Mouse (Mus musculus): Measurements from ENCODE around the gene Tspan4. TPM values are rescaled to one million over a fixed set of nuclear protein-coding genes. Genes with fewer than 3 reads are reported as not detected.
"Not testable (repeated sequence)": the region's sequence is repeated elsewhere in the genome, so short reads cannot be mapped to it uniquely, and the experiment has no call there.

The Tspan4 gene
- total RNA-seq, 2 experiments from 2014 or later: 89.1 to 94.4 TPM

- no peak for DNase-seq
These were observed 36.7 kb upstream of the Tspan4 start for GRCm38 (mm10) chr7:141438201-141438968.

DNA sequence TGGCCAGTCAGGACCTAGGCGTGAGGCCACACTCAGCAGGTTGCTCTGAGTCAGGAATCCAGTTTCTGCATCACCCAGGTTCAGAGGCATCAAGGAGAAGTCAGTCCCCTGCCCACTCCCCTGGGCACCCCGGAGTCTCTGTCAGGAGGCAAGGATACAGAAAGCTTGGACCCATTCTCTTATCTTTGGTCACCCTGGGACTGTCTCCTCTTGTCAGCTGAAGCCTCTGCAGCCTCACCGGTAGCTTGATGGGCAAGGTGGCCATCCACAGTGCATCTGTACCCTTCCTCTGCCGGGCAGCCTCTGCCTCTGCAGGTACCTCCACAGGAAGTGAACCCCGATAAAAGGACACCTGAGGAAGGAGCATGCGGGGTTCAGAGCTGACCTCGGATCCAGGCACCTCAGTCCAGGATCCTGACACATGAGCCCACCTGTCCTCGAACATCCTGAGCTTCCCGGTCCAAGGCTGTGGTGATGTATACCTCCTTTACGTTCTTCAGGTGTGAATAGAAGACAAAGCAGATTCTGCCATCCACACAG, 35.8 kb upstream of the Tspan4 start:
- DNase-seq: no peak

GRCm38 (mm10) chr7:141439811-141440210, 35.2 kb upstream of the Tspan4 start:
- no peak for DNase-seq

DNA sequence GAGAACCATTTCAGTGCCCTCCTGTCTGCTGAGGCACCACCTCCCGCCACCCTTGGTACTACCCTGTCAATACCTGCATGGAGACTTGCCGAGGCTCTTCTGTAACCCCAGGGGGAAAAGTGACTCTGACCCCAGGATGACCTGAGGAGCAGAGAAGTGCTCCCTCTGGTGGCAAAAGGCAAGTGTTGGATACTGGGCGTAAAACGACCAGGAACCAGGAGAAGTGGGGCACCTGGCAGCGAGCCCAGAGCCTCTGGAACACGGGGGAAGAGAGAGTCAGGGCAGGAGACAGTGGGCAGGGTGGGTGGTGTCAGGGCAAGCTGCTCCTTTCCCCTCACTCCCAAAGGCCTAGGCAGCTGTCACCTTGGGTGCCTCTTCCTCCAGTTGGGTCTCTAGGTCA, 34.4 kb upstream of the Tspan4 start:
- DNase-seq: peak; percentile 74 to 83

- DNase-seq: no peak
These were observed 33.6 kb upstream of the Tspan4 start for GRCm38 (mm10) chr7:141441460-141441859.

- no peak for DNase-seq
These were observed 32.8 kb upstream of the Tspan4 start for GRCm38 (mm10) chr7:141442199-141442598.

GRCm38 (mm10) chr7:141443081-141443821, 31.8 kb upstream of the Tspan4 start:
- no peak for DNase-seq

DNA sequence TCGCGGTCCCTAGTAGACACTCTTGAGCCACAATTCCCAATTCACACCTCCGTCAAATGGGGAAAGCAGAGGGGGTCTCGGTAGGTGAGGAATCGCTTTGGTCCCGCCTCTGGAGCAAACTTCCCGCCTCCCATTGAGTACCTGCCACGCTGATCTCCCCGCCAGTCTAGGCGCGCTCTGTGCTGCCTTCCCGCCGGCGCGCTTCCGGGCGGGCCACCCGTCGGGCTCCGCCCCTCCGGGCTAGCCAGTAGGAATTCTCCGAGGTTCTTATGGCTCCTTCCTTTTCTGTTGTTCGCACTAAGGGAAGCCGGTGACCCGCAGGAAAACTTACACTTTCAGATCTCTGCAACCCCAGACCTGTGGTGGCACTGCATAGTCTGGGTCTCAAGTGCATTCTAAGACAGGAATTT, 31.2 kb upstream of the Tspan4 start, which contains the start of gene Pidd1:
TSS of gene Pidd1 (minus strand) at position 198 of the 410 bp plus-strand sequence.
- DNase-seq: peak; percentile 85 to 90

DNA sequence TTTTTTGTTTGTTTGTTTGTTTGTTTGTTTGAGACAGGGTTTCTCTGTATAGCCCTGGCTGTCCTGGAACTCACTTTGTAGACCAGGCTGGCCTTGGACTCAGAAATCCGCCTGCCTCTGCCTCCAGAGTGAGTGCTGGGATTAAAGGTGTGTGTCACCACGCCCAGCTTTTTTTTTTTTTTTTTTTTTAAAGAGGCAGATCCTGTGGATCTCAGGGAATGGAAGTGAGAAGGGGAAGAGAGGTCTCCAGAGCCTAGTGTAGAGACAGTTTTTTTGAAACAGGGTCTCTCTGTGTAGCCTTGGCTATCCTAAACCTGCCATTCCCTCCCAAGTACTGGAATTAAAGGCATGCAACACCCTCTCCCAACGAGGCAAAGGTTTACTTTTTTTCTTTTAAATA, 28.7 kb upstream of the Tspan4 start:
- DNase-seq: not testable (repeated sequence)

- peak; percentile 96 to 97 for DNase-seq
These were observed 27.7 kb upstream of the Tspan4 start, which contains the start of gene Rplp2 for GRCm38 (mm10) chr7:141447110-141447991. Gene Rplp2, plus strand, starts transcription at chr7:141447370.

- DNase-seq: no peak
These were observed 23.1 kb upstream of the Tspan4 start for GRCm38 (mm10) chr7:141451928-141452327.

GRCm38 (mm10) chr7:141453636-141454035, 21.4 kb upstream of the Tspan4 start:
- no peak for DNase-seq

- peak; percentile 99 to 100 for DNase-seq
These were observed 20.0 kb upstream of the Tspan4 start, which contains the start of gene Pnpla2 for GRCm38 (mm10) chr7:141454967-141455551. Gene Pnpla2, plus strand, starts transcription at chr7:141455198.

DNA sequence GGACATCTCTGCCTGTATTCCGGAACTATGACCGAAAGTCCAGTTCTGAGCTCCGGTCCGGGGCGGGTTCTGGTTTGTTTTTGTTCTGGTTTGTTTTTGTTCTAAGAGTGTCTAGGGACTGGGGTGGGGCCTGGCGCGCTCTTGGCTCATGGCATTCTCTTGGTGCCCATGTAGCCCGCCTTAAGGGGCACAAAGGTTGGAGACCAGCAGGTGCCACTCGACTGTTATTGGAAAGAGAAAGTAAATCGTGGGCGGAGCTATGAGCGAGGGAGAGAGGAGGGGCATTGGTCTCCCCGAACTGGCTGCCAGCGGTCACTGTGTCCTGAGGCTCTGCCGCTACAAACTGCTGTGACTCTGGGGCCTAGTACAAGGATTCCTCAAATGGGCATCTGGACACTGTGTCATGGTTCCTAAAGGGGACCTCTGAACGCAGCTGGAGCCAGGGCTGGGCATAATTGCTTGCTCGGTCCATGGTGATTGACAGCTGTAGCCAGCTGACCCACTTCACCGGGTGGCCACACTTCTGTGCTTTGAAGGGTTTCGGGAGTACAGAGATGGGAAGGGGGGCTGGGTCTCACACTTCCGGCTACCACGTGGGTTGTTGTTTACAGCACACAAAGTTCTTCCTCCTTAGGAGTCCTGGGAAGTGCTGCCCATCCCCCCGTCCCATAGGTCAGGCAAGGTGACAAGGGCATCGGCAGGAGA, 19.3 kb upstream of the Tspan4 start:
- peak; percentile 81 to 86 for DNase-seq

DNA sequence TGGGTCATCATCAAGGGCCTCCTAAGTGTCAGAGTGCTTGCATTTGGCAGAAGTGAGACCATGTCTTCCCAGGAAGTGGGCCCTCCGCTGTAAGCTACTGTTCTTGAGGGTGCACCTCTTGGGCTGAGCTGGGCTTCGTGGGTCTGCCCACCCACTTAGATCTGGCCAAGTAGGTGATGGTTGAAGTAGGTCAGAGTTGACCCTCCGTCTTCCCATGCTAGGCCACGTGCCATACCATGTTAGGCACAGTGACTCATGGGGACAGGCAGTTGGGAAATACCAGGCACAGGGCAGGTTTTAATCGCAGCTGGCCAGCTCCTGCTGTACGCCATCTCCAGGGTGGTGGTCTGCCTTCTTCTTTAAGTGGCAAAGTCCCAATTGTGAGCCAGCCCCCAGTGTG, 18.3 kb upstream of the Tspan4 start:
- peak; percentile 79 to 81 for DNase-seq

DNA sequence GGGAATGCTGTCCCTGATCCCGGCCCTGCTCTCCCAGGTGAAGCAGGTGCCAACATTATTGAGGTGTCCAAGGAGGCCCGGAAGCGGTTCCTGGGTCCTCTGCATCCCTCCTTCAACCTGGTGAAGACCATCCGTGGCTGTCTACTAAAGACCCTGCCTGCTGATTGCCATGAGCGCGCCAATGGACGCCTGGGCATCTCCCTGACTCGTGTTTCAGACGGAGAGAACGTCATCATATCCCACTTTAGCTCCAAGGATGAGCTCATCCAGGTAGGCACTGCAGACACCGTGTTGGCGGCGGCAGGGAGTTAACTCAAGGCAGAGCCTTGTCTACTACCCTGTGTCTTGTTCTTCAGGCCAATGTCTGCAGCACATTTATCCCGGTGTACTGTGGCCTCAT, 17.8 kb upstream of the Tspan4 start:
- DNase-seq: no peak

GRCm38 (mm10) chr7:141457986-141458660, 16.9 kb upstream of the Tspan4 start:
- peak; percentile 68 to 76 for DNase-seq

- DNase-seq: no peak
These were observed 16.4 kb upstream of the Tspan4 start for GRCm38 (mm10) chr7:141458661-141459060.

- no peak for DNase-seq
These were observed 15.7 kb upstream of the Tspan4 start for GRCm38 (mm10) chr7:141459301-141459711.

DNA sequence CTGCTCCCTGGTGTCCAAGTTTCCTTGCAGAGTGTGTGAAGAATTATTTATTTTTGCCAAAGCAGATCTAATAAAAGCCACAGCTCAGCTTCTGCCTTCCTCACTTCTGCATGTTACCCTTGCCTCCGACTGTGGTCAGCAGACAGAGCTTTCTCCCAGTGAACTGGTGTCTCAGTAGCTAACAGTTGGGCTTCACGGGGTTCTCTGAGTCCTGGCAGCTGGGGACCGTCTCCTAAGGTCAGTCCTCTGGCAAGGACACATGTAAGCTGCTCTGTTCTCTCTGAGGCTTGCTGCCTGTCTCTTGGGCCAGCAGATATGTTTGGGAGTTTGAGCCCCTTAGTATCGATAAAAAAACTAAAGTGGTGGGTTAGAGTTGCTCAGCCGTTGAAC, 15.0 kb upstream of the Tspan4 start:
- DNase-seq: no peak

All from adrenal gland, postnatal 36 days (tissue).